Mouse (Mus musculus) CH12.LX (cell line): Measurements from ENCODE around the gene Gm5796.
"Not testable (repeated sequence)": the region's sequence is repeated elsewhere in the genome, so short reads cannot be mapped to it uniquely, and the experiment has no call there.

Source experiments
- E2F4 ChIP-seq: IDR thresholded peaks from 2 replicates; pipeline ENCODE4 v1.6.1; 2011; ENCODE audit warnings: low read depth, low read length, improper control_type of control experiment; ENCODE audit not compliant: insufficient replicate concordance
- EP300 ChIP-seq: IDR thresholded peaks from 2 replicates; pipeline ENCODE4 v1.6.1; 2011; ENCODE audit warnings: low read length, improper control_type of control experiment
- USF2 ChIP-seq: conservative IDR thresholded peaks from 2 replicates; pipeline ENCODE4 v1.6.1; 2011; ENCODE audit warnings: low read depth, low read length, improper control_type of control experiment
- ZMIZ1 ChIP-seq: IDR thresholded peaks from 2 replicates; pipeline ENCODE4 v1.6.1; 2012; ENCODE audit warnings: low read depth, mild to moderate bottlenecking, inconsistent platforms, low read length, improper control_type of control experiment

DNA sequence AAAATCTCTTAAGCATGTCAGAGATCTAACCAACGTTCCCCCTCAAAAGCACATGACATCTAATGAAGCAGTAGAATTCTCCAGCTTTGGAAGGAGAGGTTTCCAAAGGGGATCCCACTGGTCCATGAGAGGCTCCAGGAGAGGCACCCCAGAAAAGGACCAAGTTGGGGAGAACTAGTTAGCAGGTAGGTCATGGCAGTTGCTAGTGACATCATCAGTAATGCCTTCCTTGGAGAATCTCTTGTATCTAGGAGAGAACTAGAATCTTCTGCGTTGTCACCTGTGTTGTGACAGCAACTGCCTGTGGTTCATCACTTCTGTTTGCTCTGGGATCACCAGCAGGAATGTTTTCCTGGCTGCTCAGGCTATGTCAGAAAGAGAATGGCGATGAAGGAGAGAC is 60.1 kb downstream of the Gm5796 start, which contains the start of gene Gm3115:
- not testable (repeated sequence) for TF ChIP-seq E2F4, ZMIZ1, EP300, USF2
